Mouse (Mus musculus) left cerebral cortex, postnatal 10 days (tissue): ENCODE data around the gene Vps13c. TPM values are rescaled to one million over a fixed set of nuclear protein-coding genes. Genes with fewer than 3 reads are reported as not detected.

Source experiments
- DNase-seq, 2 experiments: peaks; one replicate each; pipeline ENCODE4 v3.0.0; 2021 to 2022; ENCODE audit warnings: low spot score in 2 of 2, mixed read lengths in 1 of 2; ENCODE audit errors: extremely low spot score in 1 of 2
- intact Hi-C: fragments of 180-260 bp; cut with DNase I; formaldehyde crosslinking; loops from one replicate; pipeline ENCODE4 v1.15.1; 2025
- total RNA-seq, 2 experiments: library from RNA; stranded (reverse); gene quantifications; 2 replicates each; pipeline ENCODE4 v1.2.3; 2021

Gene Vps13c
- total RNA-seq, 2 experiments from 2014 or later: 50.6 to 55.8 TPM

DNA sequence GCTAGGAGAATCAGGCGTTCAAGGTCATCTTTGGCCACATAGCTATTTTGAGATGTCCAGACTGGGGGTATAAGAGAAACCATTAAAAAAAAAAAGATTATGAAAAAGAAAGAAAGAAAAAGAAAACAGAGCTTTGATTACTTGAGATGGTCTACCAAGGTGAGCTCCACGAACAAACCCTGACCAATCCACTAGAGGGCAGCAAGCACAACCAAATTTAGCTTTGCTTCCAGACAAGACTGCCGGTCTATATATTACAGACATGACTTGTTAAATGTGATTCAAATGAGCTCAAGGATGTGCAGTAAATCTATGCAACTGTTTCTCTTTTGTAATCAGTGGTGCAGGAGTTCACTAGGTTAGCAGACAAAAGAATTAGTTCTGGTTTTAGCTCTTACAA lies 12.0 kb upstream of the Vps13c start:
- DNase-seq: peak; percentile 51 to 55
- intact Hi-C loops: loop anchor here (2.0 to 5.0 kb wide), 2 partner anchors 54 to 145 kb away; no protein-coding TSS in a partner anchor

DNA sequence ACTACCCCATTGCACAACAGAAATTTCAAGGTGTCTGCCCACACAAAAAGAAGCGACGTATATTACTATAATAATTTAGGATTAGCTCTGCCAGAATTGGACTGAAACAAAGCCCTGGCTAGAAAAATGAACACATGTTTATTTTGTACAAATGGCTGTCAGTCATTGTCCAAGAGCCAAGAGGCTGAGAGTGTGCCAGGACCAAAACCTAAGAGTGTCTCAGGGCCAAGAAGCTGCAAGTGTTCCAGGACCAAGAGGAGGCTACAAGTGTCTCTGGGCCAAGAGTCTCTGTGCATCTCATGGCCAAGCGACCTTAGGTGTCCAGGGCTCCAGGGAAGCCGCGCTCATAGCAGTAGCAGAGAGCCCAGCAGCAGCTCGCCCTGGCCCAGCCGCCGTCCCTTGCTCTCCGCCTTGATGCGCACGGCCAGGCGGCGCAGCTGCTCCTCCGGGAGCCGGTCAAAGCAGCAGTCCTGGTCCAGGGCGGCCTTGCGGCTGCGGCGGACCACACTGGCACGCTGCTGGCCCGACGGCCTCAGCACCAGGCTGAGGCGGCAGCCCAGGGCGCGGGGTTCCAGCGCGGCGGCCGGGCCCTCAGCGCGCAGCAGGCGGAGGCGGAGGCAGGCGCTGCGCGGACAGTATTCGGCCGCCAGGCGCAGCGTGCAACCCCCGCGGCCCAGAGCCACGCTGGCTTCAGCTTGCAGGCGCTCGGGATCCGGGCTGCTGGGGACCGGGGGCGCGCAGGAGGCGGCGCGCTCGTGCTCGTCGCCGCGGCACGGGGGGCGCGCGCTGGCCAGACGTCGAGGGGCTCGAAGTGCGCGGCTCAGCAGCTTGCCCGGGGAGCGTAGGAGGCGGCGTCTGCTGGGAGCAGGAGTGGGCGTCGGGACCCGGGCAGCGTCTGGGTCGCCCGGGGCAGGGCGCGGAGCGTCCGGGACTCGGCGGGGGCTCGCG lies 9.5 kb upstream of the Vps13c start:
- peak in 1 of 2 experiments; percentile 77 for DNase-seq
- intact Hi-C loops: no loop called here

DNA sequence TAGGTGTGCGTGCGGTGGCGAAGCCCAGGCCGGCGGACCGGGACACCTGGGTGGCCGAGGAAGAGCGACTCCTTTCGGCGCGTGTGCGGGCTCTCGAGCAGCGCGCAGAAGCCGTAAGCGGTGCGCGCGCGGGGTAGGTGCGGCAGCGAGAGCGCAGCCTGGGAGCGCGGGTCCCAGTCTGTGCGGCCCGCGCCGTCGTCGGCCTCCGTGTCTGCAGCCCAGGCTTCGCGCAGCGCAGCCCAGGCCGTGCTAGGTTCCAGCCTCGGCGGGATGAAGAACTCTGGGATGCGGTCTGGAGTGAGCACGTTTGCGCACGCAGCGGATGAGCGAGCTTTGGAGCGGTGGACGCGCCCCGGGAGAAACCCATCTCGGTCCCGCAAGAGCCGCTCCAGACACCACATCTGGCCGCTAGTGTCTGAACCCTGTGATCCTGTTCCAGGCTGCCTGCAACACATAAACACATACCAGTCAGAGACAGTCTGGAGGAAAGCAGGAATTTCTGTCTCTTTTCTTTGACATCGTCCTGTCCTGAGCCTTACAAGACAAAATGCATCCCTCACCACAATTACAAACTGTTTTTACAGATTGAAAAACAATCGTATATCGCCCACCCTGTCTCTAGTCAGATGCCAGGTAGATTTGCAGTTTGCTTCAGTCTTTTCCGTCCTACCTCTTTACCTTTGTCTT lies 8.7 kb upstream of the Vps13c start:
- intact Hi-C loops: no loop called here
- peak in 1 of 2 experiments; percentile 42 for DNase-seq

DNA sequence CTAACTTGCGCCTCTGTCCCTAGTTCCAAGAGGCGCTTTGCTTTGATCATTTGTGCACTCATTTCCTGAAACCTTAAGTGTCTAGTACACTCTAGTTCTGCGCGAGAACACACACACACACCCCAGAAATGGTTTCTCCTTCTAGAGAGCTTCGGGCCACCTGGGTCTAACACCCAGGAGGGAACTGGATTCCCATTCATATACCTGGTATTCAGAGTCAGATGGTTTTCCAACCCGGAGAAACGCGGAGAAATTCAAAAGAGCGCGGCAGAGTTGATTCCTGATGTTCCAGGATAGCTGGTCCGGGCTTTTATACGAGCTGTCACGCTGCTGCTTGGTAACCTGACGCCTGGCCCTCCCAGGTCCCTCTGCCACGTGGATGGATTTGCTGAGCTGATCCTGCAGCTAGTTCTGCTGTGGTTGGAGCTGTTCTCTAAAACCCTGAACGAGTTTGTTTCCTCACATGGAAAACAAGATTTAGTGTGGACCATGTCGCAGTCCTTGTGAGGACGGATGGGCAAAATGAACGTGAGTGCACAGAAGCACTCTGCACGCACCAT lies 8.1 kb upstream of the Vps13c start, which contains the start of gene C2cd4a:
Gene C2cd4a, minus strand, starts transcription at position 285 of the 560 bp plus-strand sequence.
- no peak for DNase-seq

DNA sequence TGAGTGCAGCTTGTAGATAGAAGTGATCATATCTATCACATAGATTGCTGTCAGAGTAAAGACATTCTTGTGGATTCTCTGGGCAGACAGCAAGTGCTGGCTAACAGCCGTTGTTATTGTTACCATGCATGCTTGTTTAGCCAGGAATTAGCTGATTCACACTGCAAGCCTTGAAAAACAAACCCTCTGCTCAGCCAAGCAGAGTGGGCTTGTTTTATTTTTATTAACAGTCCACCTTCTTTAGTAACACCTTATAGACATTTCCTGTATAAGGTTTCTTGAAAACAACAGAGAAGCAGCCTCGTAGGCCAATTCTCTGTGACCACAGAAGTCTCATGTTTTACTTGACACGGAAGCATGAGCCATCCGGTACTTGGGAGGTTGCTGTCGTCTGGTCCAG lies 5.7 kb upstream of the Vps13c start:
- intact Hi-C loops: no loop called here

More for the DNA sequence above, 8.1 kb upstream of the Vps13c start, which contains the start of gene C2cd4a:
- intact Hi-C loops: no loop called here

DNA sequence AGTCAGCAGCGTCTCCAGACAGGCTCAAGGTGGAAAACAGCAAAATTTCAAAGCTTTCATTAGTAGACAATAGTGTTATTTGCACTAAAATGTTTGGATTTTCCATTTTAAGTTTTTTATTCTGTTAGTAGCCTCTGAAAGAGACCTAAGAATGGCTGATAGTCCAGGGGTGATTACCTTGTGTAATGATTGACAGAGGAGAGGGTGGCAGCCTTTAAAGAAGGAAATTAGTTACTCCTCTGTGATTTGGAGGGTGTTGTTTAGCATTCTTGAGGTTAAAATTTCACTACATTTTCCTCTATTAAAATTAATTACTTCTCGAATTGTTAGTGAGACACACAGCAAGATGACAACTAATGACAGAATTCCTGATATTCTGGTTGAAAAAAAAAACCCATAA lies 2.9 kb upstream of the Vps13c start:
- intact Hi-C loops: no loop called here
- DNase-seq: no peak

More for the DNA sequence above, 5.7 kb upstream of the Vps13c start:
- no peak for DNase-seq

DNA sequence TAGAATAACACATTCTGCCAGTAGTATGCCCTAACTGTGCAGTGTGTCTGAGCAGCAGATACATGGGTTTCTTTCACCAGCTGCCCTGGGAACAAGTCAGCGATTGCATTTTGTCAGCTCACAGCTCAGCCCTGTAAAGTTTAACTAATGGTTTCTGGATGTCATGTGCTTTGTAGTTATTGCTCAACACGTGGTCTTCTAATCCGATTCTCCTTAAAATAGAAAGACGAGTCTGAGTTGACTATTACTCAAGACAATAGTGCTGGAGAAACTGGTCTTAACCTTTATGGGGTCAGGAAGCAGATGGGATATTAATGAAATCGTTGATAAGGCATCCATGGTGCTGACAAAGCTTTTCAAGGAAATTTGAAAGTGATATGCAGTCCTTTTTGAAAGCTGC lies 2.6 kb downstream of the Vps13c start:
- no peak for DNase-seq
- intact Hi-C loops: no loop called here

DNA sequence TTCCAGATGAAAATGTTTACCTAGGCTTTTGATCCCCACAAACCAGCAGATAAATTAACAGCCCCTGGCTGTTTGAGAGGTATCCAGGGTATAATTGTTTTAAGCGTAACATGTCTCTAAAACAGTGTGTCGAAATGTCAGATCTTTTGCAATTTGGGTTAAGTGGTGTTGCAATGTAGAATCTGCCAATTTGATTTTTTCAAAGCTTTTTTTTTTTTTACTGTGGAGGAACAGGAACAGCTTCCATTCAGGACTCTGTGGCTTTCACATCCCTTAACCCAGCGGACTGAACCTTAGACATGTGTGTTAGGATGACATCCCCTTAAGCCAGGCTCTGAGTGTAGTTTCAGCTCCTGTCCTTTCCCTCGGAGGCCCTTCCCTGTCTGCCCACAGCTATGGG lies 4.8 kb downstream of the Vps13c start:
- DNase-seq: no peak
- intact Hi-C loops: no loop called here

DNA sequence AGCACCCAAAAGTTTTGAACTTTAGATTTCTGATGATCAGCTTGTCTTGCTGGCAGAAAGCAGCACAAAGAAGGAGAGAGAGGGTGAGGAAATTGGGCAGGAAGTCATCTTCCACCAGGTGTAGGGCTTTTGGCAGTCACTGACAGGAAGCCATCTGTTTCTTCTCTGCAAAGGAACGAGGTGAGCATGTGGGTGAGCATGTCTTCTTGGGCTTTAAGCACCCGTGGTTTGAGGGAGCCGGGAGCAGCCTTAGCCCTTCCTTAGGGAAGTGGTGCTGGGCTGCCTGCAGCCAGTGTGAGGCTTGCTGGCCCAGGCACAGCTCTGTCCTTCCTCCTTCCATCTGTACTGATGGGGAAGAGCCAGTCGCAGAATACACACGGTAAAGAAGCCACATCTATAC lies 5.5 kb downstream of the Vps13c start:
- intact Hi-C loops: no loop called here
- DNase-seq: no peak

DNA sequence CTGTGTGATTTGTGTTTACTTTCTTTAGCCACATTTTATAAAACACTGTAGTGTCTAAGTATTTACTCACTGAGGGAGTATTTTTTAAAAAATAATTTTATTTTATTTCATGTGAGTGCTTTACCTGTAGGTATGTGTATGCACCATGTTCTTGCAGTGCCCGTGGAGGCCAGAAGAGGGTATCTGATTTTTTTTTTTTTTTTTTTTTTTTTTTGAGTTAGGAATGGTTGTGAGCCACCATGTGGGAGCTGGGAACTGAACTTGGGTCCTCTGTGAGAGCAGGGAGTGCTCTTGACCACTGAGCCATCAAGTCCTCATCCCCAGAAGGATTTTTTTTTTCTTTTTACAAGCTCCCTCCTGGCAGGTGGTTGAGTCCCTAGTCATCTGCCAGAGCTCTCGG lies 5.9 kb downstream of the Vps13c start:
- DNase-seq: no peak
- intact Hi-C loops: no loop called here

DNA sequence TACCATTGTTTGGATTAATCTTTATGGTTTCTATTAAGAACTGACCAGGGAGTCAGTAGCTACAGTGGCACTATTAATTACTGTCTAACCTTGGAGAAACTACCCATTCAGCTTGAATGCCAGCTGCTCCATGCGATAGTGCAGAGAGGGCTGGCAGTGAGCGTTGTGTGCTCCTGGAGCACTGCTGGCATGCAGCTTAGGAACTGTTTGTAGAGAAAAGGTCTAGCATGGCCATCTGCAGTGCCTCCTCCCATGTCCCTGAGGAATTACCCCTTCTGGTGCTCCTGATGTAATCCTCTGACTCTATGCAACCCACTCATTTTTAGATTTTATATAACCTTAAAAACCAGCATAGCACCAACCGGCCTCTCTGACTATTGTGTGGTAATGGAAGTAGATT lies 7.4 kb downstream of the Vps13c start:
- intact Hi-C loops: no loop called here
- DNase-seq: no peak

DNA sequence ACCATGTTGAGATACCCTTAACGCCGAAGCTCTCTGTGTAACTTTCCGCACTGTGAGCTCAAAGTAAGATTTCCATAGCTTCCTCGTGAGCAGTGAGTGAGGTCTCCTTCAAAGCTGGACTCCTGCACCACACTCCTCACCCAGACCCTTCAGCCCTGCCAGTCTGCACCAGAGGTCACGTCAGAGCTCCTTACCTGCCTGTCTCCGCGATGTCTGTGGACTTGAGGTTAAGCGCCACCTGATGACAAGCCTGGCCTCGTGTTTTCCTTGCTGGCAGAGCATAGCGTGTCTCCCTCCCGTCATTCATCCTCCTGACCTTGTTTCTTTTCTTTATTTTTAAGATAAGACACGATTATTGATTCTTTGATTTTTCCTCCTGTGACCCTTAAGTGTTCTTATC lies 9.2 kb downstream of the Vps13c start:
- intact Hi-C loops: no loop called here

DNA sequence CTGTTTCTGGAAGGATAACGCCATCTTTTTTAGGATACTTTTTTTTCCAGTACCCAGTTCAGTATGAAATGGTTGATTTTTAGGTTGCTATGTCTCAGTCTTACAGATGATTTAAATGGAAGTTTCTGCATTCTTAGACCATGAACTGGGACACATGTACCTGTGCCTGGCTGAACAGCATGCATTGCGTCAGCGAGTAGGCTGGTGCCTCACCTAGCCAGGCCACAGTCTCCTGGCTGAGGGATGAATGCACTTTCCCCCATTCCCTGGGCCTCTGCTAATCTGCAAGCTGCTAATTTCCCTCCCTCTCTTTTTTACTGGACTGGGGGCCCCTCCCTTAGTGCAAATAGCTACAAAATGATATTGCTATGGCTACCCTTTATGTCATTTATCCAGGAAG lies 9.7 kb downstream of the Vps13c start:
- intact Hi-C loops: no loop called here
- DNase-seq: no peak

More for the DNA sequence above, 9.2 kb downstream of the Vps13c start:
- DNase-seq: no peak

DNA sequence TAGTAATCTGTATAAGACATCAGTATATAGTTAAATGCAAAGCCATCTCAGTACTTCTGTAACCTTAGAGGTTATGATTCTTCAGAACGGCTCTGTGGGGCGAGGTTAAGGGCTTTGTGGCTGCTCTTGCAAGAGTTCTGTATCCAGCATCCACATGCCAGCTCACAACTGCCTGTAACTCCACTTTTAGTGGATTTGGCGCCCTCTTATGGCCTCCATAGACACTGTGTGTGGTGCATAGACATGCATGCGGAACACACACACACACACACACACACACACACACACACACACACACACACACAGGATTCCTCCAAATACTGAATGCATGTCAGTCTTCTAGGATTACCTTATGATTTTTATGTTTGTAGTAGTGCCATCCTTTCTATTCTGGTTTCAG lies 11.0 kb downstream of the Vps13c start:
- DNase-seq: peak in 1 of 2 experiments; percentile 33
- intact Hi-C loops: no loop called here

DNA sequence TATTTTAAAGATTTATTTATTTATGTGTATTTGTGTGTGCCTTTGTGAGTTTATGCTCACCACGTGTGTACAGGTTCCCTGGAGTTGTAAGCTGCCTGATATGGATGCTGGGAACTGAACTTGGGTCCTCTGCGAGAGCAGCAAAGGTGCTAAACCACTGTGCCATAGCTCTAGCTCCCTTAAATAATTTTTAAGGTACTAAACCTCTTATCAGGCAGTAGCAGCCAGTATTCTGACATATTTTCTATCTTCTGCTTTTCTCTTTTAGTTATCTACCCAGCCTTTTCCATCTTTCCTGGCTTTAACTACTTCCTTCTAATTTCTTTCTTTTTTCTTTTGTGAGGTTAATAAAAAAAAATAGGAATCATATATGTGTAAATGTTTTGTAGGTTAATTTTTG lies 20.1 kb downstream of the Vps13c start:
- intact Hi-C loops: no loop called here
- no peak for DNase-seq

DNA sequence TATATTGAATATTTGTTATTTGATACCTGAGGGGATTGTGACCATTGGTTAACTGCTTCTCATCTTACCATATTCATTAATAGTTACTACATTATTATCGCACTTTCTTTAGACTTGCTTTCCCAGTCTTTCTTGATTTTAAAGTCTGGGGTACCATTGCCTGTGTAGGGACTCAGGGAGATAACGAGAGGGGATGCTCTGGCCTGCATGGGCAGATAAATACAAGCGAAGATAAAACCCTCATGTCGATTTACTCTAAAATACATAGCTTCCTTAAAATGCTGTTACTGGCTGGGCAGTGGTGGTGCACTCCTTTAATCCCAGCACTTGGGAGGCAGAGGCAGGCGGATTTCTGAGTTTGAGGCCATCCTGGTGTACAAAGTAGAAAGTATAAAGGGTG lies 23.1 kb downstream of the Vps13c start:
- intact Hi-C loops: no loop called here
- DNase-seq: no peak

DNA sequence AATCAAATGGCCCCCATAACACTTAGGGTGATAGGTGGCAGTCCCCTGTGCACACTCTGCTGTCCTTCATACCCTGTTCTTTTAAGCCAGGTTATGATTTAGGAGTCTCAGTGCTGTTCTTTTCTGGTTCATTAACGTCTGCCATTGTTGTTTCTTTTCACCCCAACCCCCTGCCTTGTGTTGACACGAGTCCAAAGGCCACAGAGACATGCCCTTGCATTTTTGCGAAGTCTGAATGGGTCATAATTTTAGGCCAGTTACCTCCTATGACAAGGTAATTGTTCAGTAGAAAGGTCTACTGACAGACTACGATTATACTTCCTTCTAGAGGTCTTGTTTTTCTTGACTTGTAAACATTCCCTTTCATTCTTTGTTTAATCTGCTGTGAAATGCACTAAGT lies 23.8 kb downstream of the Vps13c start:
- DNase-seq: no peak
- intact Hi-C loops: no loop called here

DNA sequence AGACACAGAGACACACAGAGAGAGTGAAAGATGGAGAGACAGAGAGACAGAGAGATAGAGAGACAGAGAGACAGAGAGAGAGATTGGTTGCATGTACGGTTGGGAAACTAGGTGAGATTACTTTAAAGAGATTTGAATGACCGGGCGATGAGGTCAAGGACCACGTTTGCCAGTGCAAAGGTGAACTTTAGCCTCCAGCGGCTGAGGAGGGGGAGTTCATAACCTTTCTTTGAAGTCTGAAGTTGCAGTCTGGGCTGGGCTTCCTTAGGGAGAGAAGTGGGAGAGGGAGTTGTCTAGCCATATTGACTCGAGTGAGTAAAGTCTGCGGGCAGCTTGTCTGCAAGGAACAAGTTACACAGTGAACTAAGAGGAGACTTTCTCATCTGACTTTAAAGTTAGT lies 25.2 kb downstream of the Vps13c start:
- intact Hi-C loops: no loop called here
- DNase-seq: no peak

DNA sequence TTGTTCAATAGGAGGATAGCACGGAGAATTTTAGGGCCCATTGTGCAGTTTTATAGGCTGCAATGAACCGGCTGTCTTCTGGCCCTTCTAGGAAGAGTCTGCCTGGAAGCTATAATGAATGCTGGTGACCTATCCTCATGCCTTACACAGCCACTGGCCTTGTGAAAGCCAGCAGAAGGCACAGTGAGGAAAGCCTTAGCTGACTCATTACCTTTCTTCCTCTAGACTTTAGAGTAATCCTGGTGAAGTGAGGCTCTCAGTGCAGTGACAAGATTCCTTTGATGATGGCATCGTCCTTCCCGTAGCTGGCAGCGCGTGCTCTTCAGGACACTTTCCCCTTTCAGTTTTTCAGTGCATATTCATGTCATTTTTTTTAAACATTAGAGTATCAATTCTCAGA lies 27.2 kb downstream of the Vps13c start:
- DNase-seq: no peak
- intact Hi-C loops: no loop called here
